Mouse (Mus musculus) intestine, embryonic 14.5 days (tissue): ENCODE measurements around the gene Il21r. TPM values are rescaled to one million over a fixed set of nuclear protein-coding genes. Genes with fewer than 3 reads are reported as not detected.

ENCODE experiments used
- ATAC-seq: fragments of 200-750 bp; cut with Nextera tagmentation; replicated peaks from 2 replicates; pipeline ENCODE4 v1.8.0; 2017; ENCODE audit warnings: low read depth, moderate number of reproducible peaks, moderate TSS enrichment, moderate library complexity; ENCODE audit not compliant: low FRiP score, low TSS enrichment
- DNase-seq: peaks from one replicate; pipeline ENCODE4 v3.0.0-alpha.2; 2018; ENCODE audit warnings: low spot score
- H3K27ac ChIP-seq: fragments of 300-500 bp; sonication (generic); 2 replicates; pipeline ENCODE4 v1.5.1; 2014; ENCODE audit warnings: low read depth, mild to moderate bottlenecking, control low read depth
- H3K27me3 ChIP-seq: fragments of 300-500 bp; sonication (generic); replicated peaks from 2 replicates; pipeline ENCODE4 v1.6.1; 2014; ENCODE audit warnings: low read length, control low read depth; ENCODE audit not compliant: control insufficient read depth, insufficient read depth
- H3K36me3 ChIP-seq: fragments of 300-500 bp; sonication (generic); 2 replicates; pipeline ENCODE4 v1.6.1; 2014; ENCODE audit warnings: low read length, control low read depth; ENCODE audit not compliant: control insufficient read depth, insufficient read depth
- H3K4me1 ChIP-seq: fragments of 300-500 bp; sonication (generic); replicated peaks from 2 replicates; pipeline ENCODE4 v1.6.1; 2014; ENCODE audit warnings: low read length, control low read depth, mixed read lengths; ENCODE audit not compliant: control insufficient read depth, insufficient read depth
- H3K4me2 ChIP-seq: fragments of 300-500 bp; sonication (generic); 2 replicates; pipeline ENCODE4 v1.6.1; 2014; ENCODE audit warnings: low read length
- H3K4me3 ChIP-seq: fragments of 300-500 bp; sonication (generic); 2 replicates; pipeline ENCODE4 v1.5.1; 2014; ENCODE audit warnings: low read depth, low read length, control low read depth, mixed read lengths
- H3K9ac ChIP-seq: fragments of 300-500 bp; sonication (generic); 2 replicates; pipeline ENCODE4 v1.6.1; 2014; ENCODE audit warnings: mild to moderate bottlenecking, low read length
- H3K9me3 ChIP-seq: fragments of 300-500 bp; sonication (generic); 2 replicates; pipeline ENCODE4 v1.6.1; 2016; ENCODE audit warnings: low read length, control low read depth; ENCODE audit not compliant: control insufficient read depth
- WGBS: fragments of 180-500 bp; shearing (Covaris S2); extraction: QIAGEN DNeasy Blood & Tissue Kit; methylation state at CpG from one replicate; pipeline ENCODE4 v1.1.7; 2014; 5-methylcytosine and 5-hydroxymethylcytosine counted together
- polyA plus RNA-seq: library from polyadenylated mRNA; unstranded; fragments of >200 nt; fragmentation: Nextera tagmentation; extraction: Ambion mirVana; gene quantifications from 2 replicates; pipeline ENCODE4 v1.2.1, GENCODE M21; 2014

The Il21r gene
- polyA plus RNA-seq, 1 experiment from 2014 or later = 0.37 TPM

DNA sequence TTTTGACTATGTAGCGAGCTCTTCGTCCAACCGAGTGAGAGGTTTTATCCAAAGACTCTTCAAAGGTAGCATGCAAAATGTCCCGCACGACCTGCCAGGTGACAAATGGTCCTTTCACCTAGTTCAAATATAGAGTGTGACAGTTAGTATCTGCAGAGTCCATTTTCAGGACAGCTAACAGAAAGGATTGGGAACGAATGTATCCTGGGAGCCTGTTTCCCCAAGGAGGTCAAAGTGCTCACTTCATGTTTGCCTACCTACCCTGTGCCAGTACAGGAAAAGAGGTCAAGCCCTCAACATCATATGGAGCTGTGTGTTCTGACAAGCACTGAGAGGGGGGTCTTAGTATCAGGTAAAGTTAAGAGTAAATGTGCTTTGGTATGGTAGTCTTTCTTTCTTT is 54.3 kb downstream of the Il21r start:
- ATAC-seq = no peak
- Histone ChIP-seq H3K9ac (no peak overlapping the region), H3K4me3 (no peak overlapping the region), H3K27ac (no peak overlapping the region), H3K36me3 (peaks cover 97% of the 10 kb centered on the region), H3K9me3 (no peaks in the 10 kb centered on the region), H3K27me3 (no peaks in the 10 kb centered on the region), H3K4me1 (no peaks in the 10 kb centered on the region), H3K4me2 (no peak overlapping the region)
- 94% methylated on average over 6 of the region's 6 CpGs for WGBS
- no peak for DNase-seq

DNA sequence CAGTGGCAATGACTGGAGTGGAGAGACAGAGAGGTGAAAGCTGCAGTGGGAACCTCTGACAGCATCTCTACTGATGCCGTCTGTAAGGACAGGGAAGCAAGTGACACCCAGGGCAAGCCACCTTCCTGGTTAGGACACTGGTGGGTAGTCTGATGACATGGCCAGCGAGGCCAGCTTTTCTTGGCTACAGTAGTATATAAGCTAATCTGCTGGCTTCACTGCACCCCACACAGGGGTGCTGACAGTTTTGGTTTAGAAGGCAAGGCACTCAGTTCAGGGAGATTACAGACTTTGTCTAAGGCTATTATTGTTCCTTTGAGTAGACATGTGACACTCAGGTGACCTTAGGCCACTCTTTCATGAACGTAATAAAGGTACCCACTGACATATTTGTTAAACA is 60.4 kb downstream of the Il21r start:
- Histone ChIP-seq H3K4me2 (no peak overlapping the region), H3K27me3 (no peaks in the 10 kb centered on the region), H3K9me3 (no peaks in the 10 kb centered on the region), H3K4me1 (no peaks in the 10 kb centered on the region), H3K4me3 (no peak overlapping the region), H3K36me3 (peaks cover 97% of the 10 kb centered on the region), H3K27ac (no peak overlapping the region), H3K9ac (no peak overlapping the region)
- 73% methylated on average over 3 of the region's 3 CpGs for WGBS
- ATAC-seq (no peak), DNase-seq (no peak)

DNA sequence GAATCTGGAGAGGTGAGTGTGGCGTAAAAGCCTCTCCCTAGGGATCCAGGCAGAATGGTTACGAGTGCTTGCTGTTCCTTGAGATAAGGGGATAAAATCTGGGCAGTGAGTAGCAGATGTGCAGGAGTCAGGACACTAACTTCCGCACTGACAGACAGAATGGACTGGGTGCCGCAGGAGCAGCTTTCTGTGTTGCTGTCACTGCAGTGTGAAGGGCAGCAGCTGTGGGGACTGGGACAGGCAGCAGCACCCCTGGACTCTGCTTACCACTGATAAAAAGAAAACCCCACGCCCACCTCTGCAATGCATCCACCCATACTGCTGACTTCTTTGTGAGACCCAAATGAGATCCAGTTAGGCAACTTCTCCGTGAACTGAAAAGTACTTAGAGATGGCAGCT is 67.6 kb downstream of the Il21r start:
- 87% methylated on average over 6 of the region's 6 CpGs for WGBS
- Histone ChIP-seq H3K4me3 (no peak overlapping the region), H3K9ac (no peak overlapping the region), H3K27ac (no peak overlapping the region), H3K27me3 (no peaks in the 10 kb centered on the region), H3K9me3 (no peaks in the 10 kb centered on the region), H3K36me3 (peaks cover 99% of the 10 kb centered on the region), H3K4me1 (no peaks in the 10 kb centered on the region), H3K4me2 (no peak overlapping the region)
- no peak for ATAC-seq
- DNase-seq = no peak

DNA sequence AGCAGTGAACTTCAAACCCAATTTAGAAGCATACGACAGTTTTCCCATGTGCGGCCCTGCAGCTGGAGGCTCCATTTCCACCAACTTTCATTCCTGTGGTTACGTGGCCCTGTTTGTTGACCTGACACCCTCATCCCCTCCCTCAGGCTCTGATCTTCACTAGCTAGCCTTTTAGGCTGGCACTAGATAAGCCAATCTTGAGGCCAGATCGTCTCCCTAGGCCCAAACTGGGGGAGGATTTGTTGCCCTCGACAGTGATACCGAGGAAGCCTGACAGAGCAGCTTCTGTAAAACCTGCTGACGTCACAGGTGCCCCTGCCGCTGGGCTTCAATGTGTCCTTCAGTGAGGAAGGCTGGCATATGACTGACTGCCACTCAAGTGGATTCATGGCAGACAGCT is 68.2 kb downstream of the Il21r start:
- DNase-seq (no peak), ATAC-seq (no peak)
- H3K9ac ChIP-seq = no peak overlapping the region
- H3K9me3 ChIP-seq = no peaks in the 10 kb centered on the region
- no peak overlapping the region for H3K4me3 ChIP-seq
- H3K27ac ChIP-seq = no peak overlapping the region
- no peaks in the 10 kb centered on the region for H3K27me3 ChIP-seq
- 91% methylated on average over 8 of the region's 8 CpGs for WGBS
- H3K36me3 ChIP-seq = peaks cover 99% of the 10 kb centered on the region
- no peak overlapping the region for H3K4me2 ChIP-seq
- no peaks in the 10 kb centered on the region for H3K4me1 ChIP-seq

DNA sequence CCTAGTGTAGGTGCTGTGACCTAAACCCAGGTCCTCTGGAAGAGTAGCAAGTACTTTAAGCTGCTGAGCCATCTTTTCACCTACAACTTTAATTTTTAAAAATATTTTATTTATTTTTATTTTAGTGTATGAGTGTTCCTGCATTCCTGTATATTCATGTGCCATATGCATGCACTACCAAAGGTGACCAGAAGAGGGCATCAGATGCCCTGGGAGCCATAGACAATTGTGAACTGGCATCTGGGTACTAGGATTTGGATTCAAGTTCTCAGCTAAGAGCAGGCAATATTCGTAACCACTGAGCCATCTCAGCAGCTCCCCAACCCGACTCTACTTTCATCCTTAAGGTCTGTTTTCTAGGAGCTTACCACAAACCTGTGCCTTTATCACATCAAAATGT is 71.7 kb downstream of the Il21r start:
- Histone ChIP-seq H3K27me3 (no peaks in the 10 kb centered on the region), H3K9ac (no peak overlapping the region), H3K4me2 (no peak overlapping the region), H3K36me3 (peaks cover 99% of the 10 kb centered on the region), H3K27ac (no peak overlapping the region), H3K9me3 (no peaks in the 10 kb centered on the region), H3K4me1 (no peaks in the 10 kb centered on the region), H3K4me3 (no peak overlapping the region)
- WGBS = 76% methylated on average over 2 of the region's 2 CpGs
- peak; percentile 77 for DNase-seq
- ATAC-seq = no peak

DNA sequence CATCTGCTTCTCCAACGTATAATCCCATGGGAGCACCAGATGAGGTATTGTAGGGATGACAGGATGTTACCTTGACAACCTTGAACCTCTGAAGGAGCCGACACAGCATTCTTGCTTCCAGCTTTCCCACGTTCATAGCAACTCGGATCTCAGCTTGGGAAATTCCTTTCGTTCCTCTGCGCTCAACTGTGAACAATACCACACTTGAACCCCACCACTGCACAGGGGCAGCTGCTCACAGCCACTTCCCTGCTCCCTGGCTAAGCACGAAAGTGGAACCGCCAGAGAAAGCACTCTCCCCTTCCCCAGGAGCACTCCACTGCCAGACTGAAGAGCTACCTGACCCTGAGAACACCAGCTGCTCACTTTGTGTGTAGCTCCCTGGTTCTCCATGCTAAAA is 75.5 kb downstream of the Il21r start:
- H3K4me3 ChIP-seq = no peak overlapping the region
- no peaks in the 10 kb centered on the region for H3K4me1 ChIP-seq
- DNase-seq (no peak), ATAC-seq (no peak)
- no peak overlapping the region for H3K27ac ChIP-seq
- H3K9ac ChIP-seq = no peak overlapping the region
- H3K27me3 ChIP-seq = no peaks in the 10 kb centered on the region
- peaks cover 96% of the 10 kb centered on the region for H3K36me3 ChIP-seq
- 87% methylated on average over 8 of the region's 8 CpGs for WGBS
- H3K9me3 ChIP-seq = no peaks in the 10 kb centered on the region
- H3K4me2 ChIP-seq = no peak overlapping the region

DNA sequence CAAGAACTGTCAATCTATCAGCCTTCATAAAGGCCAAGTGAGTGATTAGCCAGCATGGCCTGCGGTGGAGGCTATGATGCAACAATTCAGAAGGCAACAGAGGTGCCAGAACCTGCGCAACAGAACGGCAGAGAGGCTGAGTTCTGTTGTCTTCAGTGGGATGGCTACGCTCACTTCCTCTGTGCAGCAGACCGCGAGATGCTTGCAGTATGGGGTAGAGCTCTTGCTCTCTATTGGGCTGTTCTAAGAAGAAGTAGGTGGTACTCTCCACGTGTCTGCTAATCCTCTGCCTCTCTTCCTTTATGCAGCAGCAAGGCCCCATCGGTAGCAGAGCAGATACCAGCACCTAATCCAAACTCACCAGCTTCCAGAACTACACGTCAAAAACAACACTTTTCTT is 76.7 kb downstream of the Il21r start:
- H3K9me3 ChIP-seq = no peaks in the 10 kb centered on the region
- DNase-seq = no peak
- no peak overlapping the region for H3K27ac ChIP-seq
- no peak overlapping the region for H3K9ac ChIP-seq
- no peak overlapping the region for H3K4me3 ChIP-seq
- H3K4me2 ChIP-seq = no peak overlapping the region
- H3K27me3 ChIP-seq = no peaks in the 10 kb centered on the region
- WGBS = 94% methylated on average over 9 of the region's 9 CpGs
- peaks cover 91% of the 10 kb centered on the region for H3K36me3 ChIP-seq
- H3K4me1 ChIP-seq = no peaks in the 10 kb centered on the region
- no peak for ATAC-seq

Other genes starting within 250 kb of the Il21r start
- 9.9 and 13.0 TPM in 2 replicates for gene Kdm8, start 158.8 kb upstream of the Il21r start, polyA plus RNA-seq
- 128 and 130 TPM in 2 replicates for gene Nsmce1, start 111.8 kb upstream of the Il21r start, polyA plus RNA-seq
- gene Il4ra, start 51.3 kb upstream of the Il21r start, polyA plus RNA-seq = 6.2 and 8.2 TPM in 2 replicates
- gene Gtf3c1, start 104.4 kb downstream of the Il21r start, polyA plus RNA-seq = 27.1 and 28.6 TPM in 2 replicates
- 7.7 and 9.4 TPM in 2 replicates for gene D430042O09Rik, start 104.5 kb downstream of the Il21r start, polyA plus RNA-seq